ENCODE assay signal across 23 mouse cellular contexts in the genomic region with DNA sequence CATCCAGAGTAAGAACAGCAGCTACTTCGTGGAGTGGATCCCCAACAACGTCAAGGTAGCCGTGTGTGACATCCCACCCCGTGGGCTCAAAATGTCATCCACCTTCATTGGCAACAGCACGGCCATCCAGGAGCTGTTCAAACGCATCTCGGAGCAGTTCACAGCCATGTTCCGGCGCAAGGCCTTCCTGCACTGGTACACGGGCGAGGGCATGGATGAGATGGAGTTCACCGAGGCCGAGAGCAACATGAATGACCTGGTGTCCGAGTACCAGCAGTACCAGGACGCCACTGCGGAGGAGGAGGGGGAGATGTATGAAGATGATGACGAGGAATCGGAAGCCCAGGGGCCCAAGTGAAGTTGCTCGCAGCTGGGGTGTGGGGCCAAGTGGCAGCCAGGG. TPM values are rescaled to one million over a fixed set of nuclear protein-coding genes. Genes with fewer than 3 reads are reported as not detected.
"Had no signal": no experiment of that assay in that cellular context is flagged by ENCODE, and none has a peak within 500 bp of the region (broad histone marks: within the 10 kb centered on the region; RNA-seq: fewer than 3 reads in every experiment).

No protein-coding gene starts in this region.

- H3K9ac ChIP-seq: limb, embryonic 13.5 days; liver, embryonic 12.5 days; liver, embryonic 15.5 days; lung, embryonic 15.5 days had no signal

- DNase-seq: kidney, postnatal 25 days; layer of hippocampus, adult 9-11 months; liver; lung, adult 18-20 months; lung, postnatal 10 days; lung, postnatal 36 days; midbrain, embryonic 14.5 days; thymus, adult 18-20 months; thymus, postnatal 14 days; thymus, postnatal 4 days had no signal

- H3K36me3 ChIP-seq: limb, embryonic 10.5 days; limb, embryonic 13.5 days; liver, embryonic 12.5 days; liver, embryonic 15.5 days; lung, embryonic 15.5 days had no signal

- H3K27me3 ChIP-seq: limb, embryonic 13.5 days; lung, embryonic 15.5 days had no signal

- H3K4me2 ChIP-seq: limb, embryonic 13.5 days had no signal

- H3K4me3 ChIP-seq: layer of hippocampus, adult 2 months; limb, embryonic 10.5 days; limb, embryonic 13.5 days; liver, embryonic 12.5 days; lung, embryonic 15.5 days; midbrain, embryonic 10.5 days had no signal

- H3K27ac ChIP-seq: kidney, postnatal 0 days; layer of hippocampus, adult 2 months; limb, embryonic 10.5 days; limb, embryonic 13.5 days; liver, embryonic 12.5 days; liver, embryonic 15.5 days; lung, embryonic 15.5 days; midbrain, embryonic 10.5 days had no signal

- ATAC-seq: liver, embryonic 12.5 days had no signal

- H3K9me3 ChIP-seq: limb, embryonic 10.5 days; limb, embryonic 13.5 days; lung, embryonic 15.5 days had no signal

- H3K4me1 ChIP-seq: limb, embryonic 13.5 days; lung, embryonic 15.5 days had no signal

RNA-seq across cellular contexts. Expression of a gene that starts 14.4 kb away (rescaled TPM):
- total RNA-seq: layer of hippocampus, adult 2 months had no signal
- polyA plus RNA-seq: kidney, embryonic 14.5 days; kidney, postnatal 0 days; large intestine, adult 2 months; limb, embryonic 10.5 days; liver, embryonic 12.5 days; liver, embryonic 15.5 days; lung, embryonic 15.5 days; small intestine, adult 2 months; spleen, adult 2 months; stomach, embryonic 16.5 days had no signal
